Mouse (Mus musculus) kidney, adult 2 months (tissue): ENCODE data around the gene Comt. TPM values are rescaled to one million over a fixed set of nuclear protein-coding genes. Genes with fewer than 3 reads are reported as not detected.

Experiments used
- DNase-seq: peaks from one replicate; pipeline ENCODE4 v3.0.0; 2021
- H3K27ac ChIP-seq: fragments of 200-500 bp; 2 replicates; pipeline ENCODE4 v1.5.1; 2012; ENCODE audit warnings: low read depth, low read length, control low read depth, inconsistent platforms; ENCODE audit not compliant: insufficient read depth
- H3K27me3 ChIP-seq: fragments of 200-500 bp; replicated peaks from 2 replicates; pipeline ENCODE4 v1.6.1; 2012; ENCODE audit warnings: mild to moderate bottlenecking, moderate library complexity, low read length, inconsistent platforms; ENCODE audit not compliant: control insufficient read depth, insufficient read depth
- H3K36me3 ChIP-seq: fragments of 200-500 bp; 2 replicates; pipeline ENCODE4 v1.6.1; 2012; ENCODE audit warnings: mild to moderate bottlenecking, moderate library complexity, low read length, inconsistent platforms; ENCODE audit not compliant: control insufficient read depth, insufficient read depth
- H3K4me1 ChIP-seq: fragments of 200-500 bp; 2 replicates; pipeline ENCODE4 v1.6.1; 2011; ENCODE audit warnings: low read length; ENCODE audit not compliant: control insufficient read depth, insufficient read depth
- H3K4me3 ChIP-seq: fragments of 200-500 bp; 2 replicates; pipeline ENCODE4 v1.5.1; 2011; ENCODE audit warnings: mild to moderate bottlenecking, low read depth, low read length, control low read depth; ENCODE audit not compliant: insufficient read depth
- CTCF ChIP-seq: fragments of 200-500 bp; conservative IDR thresholded peaks from 2 replicates; pipeline ENCODE4 v1.5.1; 2011; ENCODE audit warnings: low read depth, mild to moderate bottlenecking, control low read depth, low read length, moderate library complexity, mixed read lengths; ENCODE audit not compliant: insufficient read depth, insufficient read length
- POLR2A ChIP-seq: fragments of 200-500 bp; IDR thresholded peaks from one replicate; pipeline ENCODE4 v1.6.1; 2011; ENCODE audit warnings: low read depth, low read length, control low read depth
- WGBS: fragments of 180-500 bp; shearing (Covaris S2); methylation state at CpG from one replicate; pipeline ENCODE4 v1.1.7; 2018; 5-methylcytosine and 5-hydroxymethylcytosine counted together
- polyA plus RNA-seq: library from polyadenylated mRNA; depleted of rRNA; stranded (reverse); fragments of >200 nt; gene quantifications from 2 replicates; pipeline ENCODE4 v1.2.3, GENCODE M21; 2012

Gene Comt
- polyA plus RNA-seq, 1 experiment: 519 TPM

DNA sequence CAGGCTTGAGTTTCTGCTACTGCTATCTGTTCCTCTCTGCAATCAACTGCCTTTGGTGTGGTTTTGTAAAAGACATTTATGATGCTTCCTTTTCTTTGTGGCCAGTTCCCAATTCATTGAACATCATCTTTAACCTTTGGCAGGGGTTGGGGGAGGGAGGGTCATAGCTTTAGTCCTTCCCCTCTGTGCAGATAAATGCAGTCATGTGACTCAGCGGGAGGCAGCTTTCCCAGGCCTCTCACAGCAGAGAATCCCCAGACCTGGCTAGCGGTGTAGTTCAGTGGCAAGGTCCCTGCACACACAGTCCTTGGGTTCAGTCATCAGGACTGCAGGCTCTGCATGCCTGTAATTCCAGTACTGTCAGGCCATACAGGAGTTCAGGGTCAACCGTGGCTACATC lies 49.4 kb downstream of the Comt start:
- TF ChIP-seq POLR2A (no peak), CTCF (no peak)
- H3K36me3 ChIP-seq: no peaks in the 10 kb centered on the region
- H3K27me3 ChIP-seq: no peaks in the 10 kb centered on the region
- H3K27ac ChIP-seq: peak overlapping the region; percentile 68
- peak; percentile 87 for DNase-seq
- peaks cover 33% of the 10 kb centered on the region for H3K4me1 ChIP-seq
- WGBS: 47% methylated on average over 3 of the region's 3 CpGs
- H3K4me3 ChIP-seq: no peak overlapping the region

DNA sequence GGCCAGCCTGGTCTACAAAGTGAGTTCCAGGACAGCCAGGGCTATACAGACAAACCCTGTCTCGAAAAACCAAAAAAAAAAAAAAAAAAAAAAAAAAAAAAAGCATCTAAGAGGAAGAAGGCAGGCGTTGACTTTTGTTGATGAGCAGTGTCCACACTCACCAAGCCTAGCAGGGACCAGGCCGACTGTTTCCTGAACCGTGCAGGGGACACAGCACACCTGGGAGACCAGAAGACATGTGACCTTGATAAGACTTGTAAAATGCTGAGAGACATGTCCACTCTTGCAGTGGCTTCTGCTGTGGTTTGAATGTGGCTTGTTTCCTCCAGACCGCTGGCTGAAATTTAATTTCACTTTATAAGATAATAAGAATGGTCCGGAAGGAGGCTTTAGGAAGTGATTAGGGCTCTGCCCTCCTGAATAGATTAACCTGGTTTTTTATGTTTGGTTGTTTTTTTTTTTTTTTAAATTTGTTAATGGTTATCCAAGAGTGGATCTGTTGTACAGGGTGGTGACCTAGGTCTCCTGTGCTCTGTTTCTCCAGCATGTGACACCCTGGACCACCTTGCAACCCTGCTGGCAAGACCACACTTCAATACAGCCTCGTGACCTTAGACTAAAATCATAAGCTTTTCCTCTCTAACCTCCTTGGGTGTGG lies 50.2 kb downstream of the Comt start:
- Histone ChIP-seq H3K36me3 (no peaks in the 10 kb centered on the region), H3K27ac (peak overlapping the region; percentile 68), H3K27me3 (no peaks in the 10 kb centered on the region), H3K4me1 (peaks cover 33% of the 10 kb centered on the region), H3K4me3 (no peak overlapping the region)
- peak; percentile 66 for DNase-seq
- 39% methylated on average over 6 of the region's 7 CpGs for WGBS
- TF ChIP-seq CTCF: no peak
- TF ChIP-seq POLR2A: no peak

DNA sequence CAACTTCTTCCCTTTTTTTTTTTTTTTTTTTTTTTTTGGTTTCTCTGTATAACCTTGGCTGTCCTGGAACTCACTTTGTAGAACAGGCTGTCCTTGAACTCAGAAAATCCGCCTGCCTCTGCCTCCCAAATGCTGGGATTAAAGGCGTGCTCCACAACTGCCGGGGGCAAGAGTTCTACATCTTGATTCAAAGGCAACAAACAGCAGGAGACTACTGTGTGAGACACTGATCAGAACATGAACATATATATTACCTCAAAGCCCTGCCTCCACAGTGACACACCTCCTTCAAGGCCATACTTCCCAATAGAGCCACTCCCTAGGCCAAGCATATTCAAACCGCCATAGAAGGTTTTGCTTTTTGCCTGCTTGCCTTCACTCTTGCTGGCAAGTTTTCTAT lies 53.0 kb downstream of the Comt start:
- H3K4me3 ChIP-seq: no peak overlapping the region
- no peaks in the 10 kb centered on the region for H3K27me3 ChIP-seq
- no peaks in the 10 kb centered on the region for H3K36me3 ChIP-seq
- no peak overlapping the region for H3K27ac ChIP-seq
- peaks cover 21% of the 10 kb centered on the region for H3K4me1 ChIP-seq
- WGBS: 95% methylated on average over 4 of the region's 4 CpGs
- TF ChIP-seq CTCF (no peak), POLR2A (no peak)
- no peak for DNase-seq

GRCm38 (mm10) chr16:18370197-18370596 lies 56.5 kb downstream of the Comt start:
- Histone ChIP-seq H3K4me3 (no peak overlapping the region), H3K27me3 (no peaks in the 10 kb centered on the region), H3K4me1 (no peaks in the 10 kb centered on the region), H3K27ac (no peak overlapping the region), H3K36me3 (no peaks in the 10 kb centered on the region)
- TF ChIP-seq POLR2A (no peak), CTCF (no peak)
- WGBS: 94% methylated on average over 3 of the region's 3 CpGs
- no peak for DNase-seq

DNA sequence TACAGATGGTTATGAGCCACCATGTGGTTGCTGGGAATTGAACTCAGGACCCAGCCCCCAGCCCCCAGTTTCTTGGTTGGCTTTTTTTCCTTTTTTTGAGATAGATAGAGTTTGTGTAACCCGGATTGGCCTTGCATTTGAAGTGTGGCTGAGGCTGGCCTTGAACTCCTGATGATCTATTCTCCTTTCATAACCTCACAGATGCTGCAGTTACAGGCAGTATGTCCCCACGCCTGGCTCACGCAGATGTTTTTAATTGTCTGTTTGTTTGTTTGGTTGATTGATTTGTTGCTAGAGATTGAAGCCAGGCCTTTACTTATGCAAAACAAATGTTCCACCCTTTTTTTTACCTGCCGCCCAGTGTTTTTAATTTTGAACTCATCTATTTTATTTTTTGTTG lies 59.8 kb downstream of the Comt start:
- Histone ChIP-seq H3K4me1 (0 out of 2 replicates have a peak, but pooled peaks cover 5% of the 10 kb centered on the region), H3K27ac (no peak overlapping the region), H3K27me3 (no peaks in the 10 kb centered on the region), H3K36me3 (no peaks in the 10 kb centered on the region), H3K4me3 (no peak overlapping the region)
- 91% methylated on average over 4 of the region's 4 CpGs for WGBS
- no peak for DNase-seq
- TF ChIP-seq POLR2A (no peak), CTCF (no peak)

DNA sequence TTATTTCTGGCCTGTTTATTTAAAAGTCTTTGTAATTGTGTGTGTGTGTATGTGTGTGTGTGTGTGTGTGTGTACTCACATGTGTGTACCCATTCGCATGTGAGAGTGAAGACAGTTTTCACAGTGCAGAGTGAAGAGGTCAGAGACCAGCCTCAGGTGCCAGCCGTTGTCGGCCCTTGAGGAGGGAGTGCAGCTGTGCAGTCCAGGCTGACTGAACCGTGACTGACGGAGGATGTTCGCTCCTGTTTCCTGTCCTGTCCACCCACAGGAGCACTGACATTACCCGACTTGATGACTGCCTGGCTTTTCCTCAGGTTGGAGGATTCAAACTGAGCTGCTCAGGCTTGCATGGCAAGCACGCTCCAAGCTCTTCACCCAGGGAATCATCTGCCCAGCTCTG lies 63.7 kb downstream of the Comt start:
- Histone ChIP-seq H3K27me3 (no peaks in the 10 kb centered on the region), H3K4me1 (0 out of 2 replicates have a peak, but pooled peaks cover 5% of the 10 kb centered on the region), H3K36me3 (no peaks in the 10 kb centered on the region), H3K27ac (no peak overlapping the region), H3K4me3 (no peak overlapping the region)
- DNase-seq: peak; percentile 74
- TF ChIP-seq CTCF (no peak), POLR2A (no peak)
- 39% methylated on average over 8 of the region's 8 CpGs for WGBS

DNA sequence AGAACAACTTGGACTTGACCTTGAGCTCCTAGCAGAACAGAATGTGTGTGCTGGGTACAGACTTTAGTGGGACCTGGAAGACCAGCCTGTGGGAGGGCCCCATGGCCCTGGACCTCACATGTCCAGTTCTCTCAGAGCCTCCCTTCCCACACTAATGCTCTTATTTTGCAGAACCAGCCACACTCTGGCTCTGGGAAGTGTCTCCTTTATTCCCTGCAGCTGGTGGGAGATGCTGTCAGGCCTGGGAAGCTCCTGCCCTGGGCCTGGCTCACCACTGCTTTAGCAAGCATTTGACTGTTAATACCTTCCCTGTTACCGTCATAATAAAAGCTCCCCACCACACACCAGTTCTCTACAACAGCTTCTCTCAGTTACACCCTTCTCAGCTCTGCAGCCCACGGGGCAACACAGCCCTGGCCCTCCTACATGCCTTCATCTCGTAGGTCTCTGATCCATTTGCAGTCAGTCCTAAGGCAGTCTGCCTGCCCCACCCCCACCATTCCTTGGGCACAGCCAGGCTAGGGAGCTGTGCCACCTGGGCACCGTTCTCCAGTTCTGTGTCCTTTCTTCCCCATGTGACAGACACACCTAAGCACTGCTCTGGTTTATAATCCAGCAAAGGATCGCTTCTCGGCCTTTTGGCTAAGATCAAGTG lies 66.4 kb downstream of the Comt start:
- no peak overlapping the region for H3K4me3 ChIP-seq
- DNase-seq: no peak
- TF ChIP-seq CTCF (no peak), POLR2A (no peak)
- H3K27ac ChIP-seq: no peak overlapping the region
- WGBS: 55% methylated on average over 6 of the region's 6 CpGs
- 0 out of 2 replicates have a peak, but pooled peaks cover 5% of the 10 kb centered on the region for H3K4me1 ChIP-seq
- H3K27me3 ChIP-seq: no peaks in the 10 kb centered on the region
- no peaks in the 10 kb centered on the region for H3K36me3 ChIP-seq
